Mouse (Mus musculus): ENCODE measurements around the gene Tmem130. TPM values are rescaled to one million over a fixed set of nuclear protein-coding genes. Genes with fewer than 3 reads are reported as not detected.
A peak's percentile ranks its signal among the peaks of the same experiment; 100 is the strongest.

The Tmem130 gene
- total RNA-seq, 2 experiments from 2014 or later = 126 to 132 TPM

DNA sequence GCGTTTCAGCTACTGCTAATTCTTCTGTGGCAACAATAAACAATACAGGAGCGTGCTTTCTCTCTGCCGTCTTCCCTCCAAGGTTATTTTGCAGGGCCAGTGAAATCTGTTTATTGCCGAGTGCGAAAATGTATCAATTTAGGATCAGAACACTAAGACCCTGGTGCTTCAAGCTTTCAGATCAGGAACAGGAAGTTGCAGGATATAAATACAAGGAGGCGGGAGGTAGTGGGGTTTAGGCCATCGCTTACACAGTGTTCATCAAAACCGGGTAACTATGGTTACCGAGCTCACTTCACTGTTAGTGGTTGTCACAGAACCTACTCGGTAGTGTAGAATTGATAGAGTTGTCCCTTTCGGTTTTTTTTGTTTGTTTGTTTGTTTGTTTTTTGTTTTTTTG, 5.0 kb upstream of the Tmem130 start:
- TF ChIP-seq CTCF (conservative IDR thresholded peaks at IDR 0.05) = no peak
- Histone ChIP-seq H3K4me3 (no peak overlapping the region), H3K27ac (peak overlapping the region; percentile 74)
- peak in 1 of 2 experiments; percentile 59 for DNase-seq (ENCODE audit: low spot score in 2 of 2)

- DNase-seq (ENCODE audit: low spot score in 2 of 2) = no peak
- Histone ChIP-seq H3K4me3 (no peak overlapping the region), H3K27ac (peak overlapping the region; percentile 74)
- no peak for TF ChIP-seq CTCF (conservative IDR thresholded peaks at IDR 0.05)
These were observed 4.4 kb upstream of the Tmem130 start for GRCm38 (mm10) chr5:144766026-144766425.

DNA sequence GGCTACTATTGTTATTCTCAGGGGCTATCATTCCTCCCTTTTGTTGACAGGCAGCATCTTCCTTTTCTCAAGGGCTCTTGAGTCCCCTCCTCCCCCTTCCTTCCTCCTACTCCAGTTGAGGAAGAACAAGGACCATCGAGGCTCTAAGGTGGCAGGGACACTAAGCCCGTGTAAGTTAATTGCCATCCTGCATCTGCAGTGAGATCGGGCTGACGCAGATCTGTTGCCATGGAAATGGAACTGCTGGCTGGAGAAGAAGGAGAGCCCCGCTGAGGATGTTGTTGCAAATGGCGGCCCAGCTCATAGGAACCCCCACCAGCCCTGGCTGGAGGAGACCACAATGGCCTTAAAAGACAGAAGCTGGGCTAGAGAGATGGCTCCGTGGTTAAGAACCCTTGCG, 3.2 kb downstream of the Tmem130 start:
- no peak for TF ChIP-seq CTCF (conservative IDR thresholded peaks at IDR 0.05)
- Histone ChIP-seq H3K4me3 (no peak overlapping the region), H3K27ac (peak overlapping the region; percentile 28; the same call in 1 of the 2 replicates)
- DNase-seq (ENCODE audit: low spot score in 2 of 2) = peak in 1 of 2 experiments; percentile 42

DNA sequence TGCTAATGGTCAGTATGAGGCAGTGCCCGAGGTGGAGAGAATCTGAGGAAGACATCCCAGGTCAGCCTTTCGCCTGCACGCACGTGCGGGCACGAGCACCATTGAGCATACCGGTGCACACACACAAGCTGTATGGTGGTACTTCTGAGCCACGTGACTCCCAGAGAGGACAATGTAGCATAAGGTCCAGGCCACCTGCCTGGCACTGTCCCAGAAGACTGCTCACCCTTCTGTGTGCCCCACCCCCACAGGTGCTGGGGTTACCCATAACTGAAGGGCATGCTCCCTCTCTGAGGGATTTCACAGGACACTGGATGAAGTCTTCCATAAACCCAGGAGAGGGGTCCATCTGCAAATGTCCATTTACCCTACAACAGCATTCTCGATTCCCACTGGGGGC, 4.2 kb downstream of the Tmem130 start:
- no peak overlapping the region for H3K4me3 ChIP-seq
- no peak overlapping the region for H3K27ac ChIP-seq
- no peak for TF ChIP-seq CTCF (conservative IDR thresholded peaks at IDR 0.05)
- no peak for DNase-seq (ENCODE audit: low spot score in 2 of 2)

GRCm38 (mm10) chr5:144755191-144755590, 6.4 kb downstream of the Tmem130 start:
- no peak overlapping the region for H3K4me3 ChIP-seq
- H3K27ac ChIP-seq = no peak overlapping the region
- no peak for DNase-seq (ENCODE audit: low spot score in 2 of 2)
- no peak for TF ChIP-seq CTCF (conservative IDR thresholded peaks at IDR 0.05)

- Histone ChIP-seq H3K4me3 (no peak overlapping the region), H3K27ac (no peak overlapping the region)
- peak; percentile 73 for TF ChIP-seq CTCF (conservative IDR thresholded peaks at IDR 0.05)
- peak; percentile 66 to 69 for DNase-seq (ENCODE audit: low spot score in 2 of 2)
These were observed 8.6 kb downstream of the Tmem130 start for GRCm38 (mm10) chr5:144753041-144753440.

DNA sequence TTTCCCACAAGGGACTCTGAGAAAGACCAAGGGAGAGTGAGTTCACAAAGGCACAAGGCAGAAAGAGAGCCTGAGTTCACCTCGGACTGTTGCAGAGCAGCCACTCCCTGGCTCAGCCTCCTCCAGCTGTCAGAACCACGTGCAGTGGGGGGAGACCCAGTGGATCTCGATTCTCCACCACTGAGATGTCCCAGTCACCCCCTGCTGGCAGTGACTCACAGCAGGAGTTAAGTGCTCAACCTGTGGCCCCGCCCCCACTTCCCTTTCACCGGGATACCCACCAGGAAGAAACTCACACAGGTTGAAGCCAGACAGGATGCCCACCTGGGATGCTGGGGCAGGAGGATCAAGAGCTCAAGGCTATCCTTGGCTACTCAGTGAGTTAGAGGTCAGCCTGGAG, 9.2 kb downstream of the Tmem130 start:
- DNase-seq (ENCODE audit: low spot score in 2 of 2) = no peak

GRCm38 (mm10) chr5:144737101-144737500, 24.5 kb downstream of the Tmem130 start:
- TF ChIP-seq CTCF (conservative IDR thresholded peaks at IDR 0.05) = no peak
- DNase-seq (ENCODE audit: low spot score in 2 of 2) = no peak
- Histone ChIP-seq H3K27ac (no peak overlapping the region), H3K4me3 (no peak overlapping the region)

More for the DNA sequence above, 9.2 kb downstream of the Tmem130 start:
- Histone ChIP-seq H3K27ac (no peak overlapping the region), H3K4me3 (no peak overlapping the region)
- TF ChIP-seq CTCF (conservative IDR thresholded peaks at IDR 0.05) = peak; percentile 21; the same call in 1 of the 2 replicates

- peak; percentile 97 for TF ChIP-seq CTCF (conservative IDR thresholded peaks at IDR 0.05)
- peak; percentile 55 to 78 for DNase-seq (ENCODE audit: low spot score in 2 of 2)
These were observed 26.7 kb downstream of the Tmem130 start for GRCm38 (mm10) chr5:144734949-144735348.

DNA sequence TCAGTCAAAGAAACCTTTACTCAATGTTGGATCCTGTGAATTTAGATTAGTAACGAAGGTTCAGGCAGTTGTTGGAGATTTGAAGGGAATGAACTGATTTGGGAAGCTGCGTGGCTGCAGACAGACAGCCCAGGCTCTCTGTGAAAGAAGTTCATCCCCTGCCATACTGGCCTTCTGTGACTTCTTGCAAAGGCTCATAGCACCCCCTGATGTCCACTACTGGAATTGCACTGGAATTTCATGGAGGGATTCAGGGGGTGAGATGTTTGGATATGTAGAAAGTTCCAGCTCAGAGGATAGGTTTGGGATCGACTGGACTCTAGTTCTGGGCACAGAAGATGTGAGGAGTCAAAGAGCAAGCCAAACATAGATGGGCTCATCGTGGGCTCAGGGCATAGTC, 27.7 kb downstream of the Tmem130 start:
- peak; percentile 97 for TF ChIP-seq CTCF (conservative IDR thresholded peaks at IDR 0.05)
- Histone ChIP-seq H3K4me3 (no peak overlapping the region), H3K27ac (no peak overlapping the region)
- peak; percentile 70 to 89 for DNase-seq (ENCODE audit: low spot score in 2 of 2)

More at GRCm38 (mm10) chr5:144734949-144735348, 26.7 kb downstream of the Tmem130 start:
- Histone ChIP-seq H3K4me3 (no peak overlapping the region), H3K27ac (no peak overlapping the region)

- no peak for TF ChIP-seq CTCF (conservative IDR thresholded peaks at IDR 0.05)
- DNase-seq (ENCODE audit: low spot score in 2 of 2) = no peak
- Histone ChIP-seq H3K4me3 (no peak overlapping the region), H3K27ac (no peak overlapping the region)
These were observed 32.4 kb downstream of the Tmem130 start for GRCm38 (mm10) chr5:144729216-144729615.

GRCm38 (mm10) chr5:144728237-144728636, 33.4 kb downstream of the Tmem130 start:
- Histone ChIP-seq H3K4me3 (no peak overlapping the region), H3K27ac (no peak overlapping the region)
- no peak for TF ChIP-seq CTCF (conservative IDR thresholded peaks at IDR 0.05)
- DNase-seq (ENCODE audit: low spot score in 2 of 2) = no peak

- Histone ChIP-seq H3K27ac (no peak overlapping the region), H3K4me3 (no peak overlapping the region)
- peak; percentile 65 to 85 for DNase-seq (ENCODE audit: low spot score in 2 of 2)
- TF ChIP-seq CTCF (conservative IDR thresholded peaks at IDR 0.05) = peak; percentile 96
These were observed 34.5 kb downstream of the Tmem130 start for GRCm38 (mm10) chr5:144727119-144727518.

GRCm38 (mm10) chr5:144725554-144725953, 36.1 kb downstream of the Tmem130 start:
- no peak for DNase-seq (ENCODE audit: low spot score in 2 of 2)
- TF ChIP-seq CTCF (conservative IDR thresholded peaks at IDR 0.05) = peak; percentile 65
- H3K27ac ChIP-seq = no peak overlapping the region
- H3K4me3 ChIP-seq = no peak overlapping the region

DNA sequence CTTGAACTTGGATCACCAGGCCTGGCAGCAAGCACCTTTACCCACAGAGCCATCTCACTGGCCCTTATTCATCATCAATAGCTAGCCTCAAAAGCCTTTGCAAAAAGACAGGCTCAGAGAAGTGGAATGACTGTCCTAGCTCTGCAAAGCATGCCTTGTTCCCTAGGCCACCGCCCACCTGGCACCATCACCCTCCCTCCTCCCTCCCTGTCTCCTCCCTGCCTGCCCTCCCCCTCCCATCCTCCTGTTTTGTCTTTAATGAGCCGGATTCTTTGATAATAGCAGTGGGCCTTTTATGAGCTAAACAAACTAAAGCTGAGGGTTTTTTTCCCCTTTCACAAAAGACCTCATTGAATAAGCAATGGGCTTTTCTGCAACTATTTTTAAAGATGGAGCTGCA, 36.7 kb downstream of the Tmem130 start:
- TF ChIP-seq CTCF (conservative IDR thresholded peaks at IDR 0.05) = no peak
- Histone ChIP-seq H3K27ac (no peak overlapping the region), H3K4me3 (no peak overlapping the region)
- no peak for DNase-seq (ENCODE audit: low spot score in 2 of 2)

All from layer of hippocampus, adult 2 months (tissue).